Mouse (Mus musculus): ENCODE data around the gene G6pc3. TPM values are rescaled to one million over a fixed set of nuclear protein-coding genes. Genes with fewer than 3 reads are reported as not detected.
"Not testable (repeated sequence)": the region's sequence is repeated elsewhere in the genome, so short reads cannot be mapped to it uniquely, and the experiment has no call there.

G6pc3 gene
- polyA plus RNA-seq, 1 experiment, result 40.0 TPM

DNA sequence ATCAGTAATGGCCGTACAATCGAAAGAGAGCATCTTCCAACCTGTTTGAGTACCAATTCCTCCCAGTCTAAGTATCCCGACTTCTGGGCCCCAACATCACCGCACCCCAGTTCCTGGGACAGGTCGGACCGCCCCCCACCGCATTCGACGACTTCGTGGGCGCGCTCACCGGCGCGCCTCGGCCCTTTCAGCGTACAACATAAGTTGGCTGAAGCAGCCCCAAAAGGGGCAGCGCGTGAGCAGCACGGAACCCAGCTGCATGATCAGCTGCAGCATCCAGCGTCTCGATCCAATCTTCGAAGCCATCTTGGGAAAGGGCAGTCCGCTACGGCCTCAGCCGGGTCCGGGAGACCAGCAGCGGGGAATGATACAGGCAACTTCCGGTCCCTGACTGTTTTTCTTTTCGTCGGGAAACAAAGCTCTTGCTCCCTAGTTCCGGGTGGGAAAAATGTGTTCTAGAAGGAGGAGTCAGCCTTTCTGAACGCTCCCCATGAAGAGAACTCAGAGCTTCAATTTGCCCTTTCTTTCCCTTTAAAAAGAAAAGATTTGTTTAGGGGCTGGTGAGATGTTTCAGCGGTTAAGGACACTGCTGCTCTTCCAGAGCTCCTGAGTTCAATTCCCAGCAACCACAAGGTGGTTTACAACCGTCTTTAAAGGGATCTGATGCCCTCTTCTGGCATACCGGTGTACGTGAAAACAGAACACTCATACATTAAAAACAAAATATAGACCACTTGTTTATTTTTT lies 33.2 kb upstream of the G6pc3 start, which contains the start of gene Tmem101:
Tmem101 (minus strand) TSS at position 366 of the 747 bp plus-strand sequence.
- Histone ChIP-seq H3K27ac (ENCODE audit: insufficient read depth, low read length) (peak within 1 kb of the TSS; percentile 1; the same call in 1 of the 2 replicates), H3K4me3 (ENCODE audit: insufficient read depth, low read length) (peak within 1 kb of the TSS; percentile 63), H3K4me1 (ENCODE audit: control insufficient read depth, insufficient read depth, low read length) (no peaks in the 10 kb centered on the region)
- no peak for TF ChIP-seq CTCF (IDR thresholded peaks at IDR 0.05; ENCODE audit: borderline replicate concordance, insufficient read depth, low read length)
- peak; percentile 84 for TF ChIP-seq POLR2A (IDR thresholded peaks at IDR 0.05; ENCODE audit: low read depth, low read length)

DNA sequence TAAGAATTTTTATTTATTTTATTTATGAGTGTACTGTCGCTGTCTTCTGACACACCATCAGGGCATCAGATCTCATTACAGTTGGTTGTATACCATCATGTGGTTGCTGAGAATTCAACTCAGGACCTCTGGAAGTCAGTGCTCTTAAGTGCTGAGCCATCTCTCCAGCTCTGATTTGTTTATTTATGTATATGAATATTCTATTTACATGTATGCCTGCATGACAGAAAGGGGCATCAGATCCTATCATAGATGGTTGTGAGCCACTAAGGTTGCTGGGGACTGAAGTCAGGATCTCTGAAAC lies 32.7 kb upstream of the G6pc3 start:
- no peak overlapping the region for H3K4me3 ChIP-seq (ENCODE audit: insufficient read depth, low read length)
- no peak overlapping the region for H3K27ac ChIP-seq (ENCODE audit: insufficient read depth, low read length)
- TF ChIP-seq POLR2A (IDR thresholded peaks at IDR 0.05; ENCODE audit: low read depth, low read length) (no peak), CTCF (IDR thresholded peaks at IDR 0.05; ENCODE audit: borderline replicate concordance, insufficient read depth, low read length) (no peak)

DNA sequence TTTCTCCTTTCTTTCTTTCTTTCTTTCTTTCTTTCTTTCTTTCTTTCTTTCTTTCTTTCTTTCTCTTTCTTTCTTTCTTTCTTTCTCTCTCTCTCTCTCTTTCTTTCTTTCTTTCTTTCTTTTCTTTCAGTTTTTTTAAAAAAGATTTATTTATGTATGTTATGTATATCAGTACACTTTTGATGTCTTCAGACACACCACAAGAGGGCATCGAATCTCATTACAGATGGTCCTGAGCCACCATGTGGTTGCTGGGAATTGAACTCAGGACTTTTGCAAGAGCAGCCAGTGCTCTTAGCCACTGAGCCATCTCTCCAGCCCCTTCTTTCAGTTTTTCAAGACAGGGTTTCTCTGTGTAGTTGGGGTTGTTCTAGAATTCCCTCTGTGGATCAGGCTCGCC lies 31.4 kb upstream of the G6pc3 start:
- not testable (repeated sequence) for H3K4me3 ChIP-seq (ENCODE audit: insufficient read depth, low read length); H3K4me1 ChIP-seq (ENCODE audit: control insufficient read depth, insufficient read depth, low read length); H3K27ac ChIP-seq (ENCODE audit: insufficient read depth, low read length)

More for the DNA sequence above, 32.7 kb upstream of the G6pc3 start:
- H3K4me1 ChIP-seq (ENCODE audit: control insufficient read depth, insufficient read depth, low read length), result no peaks in the 10 kb centered on the region

DNA sequence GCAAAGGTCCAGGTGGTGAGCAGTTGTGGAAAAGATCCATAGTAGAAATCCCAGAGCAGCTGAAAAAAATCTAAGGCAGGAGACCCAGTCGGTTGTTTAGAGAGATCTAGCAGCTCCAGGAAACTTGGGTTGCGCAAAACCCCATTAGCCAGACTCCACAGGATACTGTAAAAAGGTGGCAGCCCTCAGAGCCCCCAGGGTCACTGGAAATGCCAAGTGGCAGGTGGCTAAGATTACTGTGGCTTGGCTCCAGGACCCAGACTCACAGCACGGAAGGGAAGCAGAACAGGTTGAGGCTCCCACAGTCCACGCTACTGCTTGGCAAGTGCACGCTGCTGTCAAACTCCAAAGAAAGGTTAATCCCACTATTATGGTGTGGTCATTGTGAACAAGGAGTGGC lies 29.6 kb upstream of the G6pc3 start:
- TF ChIP-seq POLR2A (IDR thresholded peaks at IDR 0.05; ENCODE audit: low read depth, low read length) (no peak), CTCF (IDR thresholded peaks at IDR 0.05; ENCODE audit: borderline replicate concordance, insufficient read depth, low read length) (no peak)
- Histone ChIP-seq H3K4me3 (ENCODE audit: insufficient read depth, low read length) (no peak overlapping the region), H3K27ac (ENCODE audit: insufficient read depth, low read length) (no peak overlapping the region), H3K4me1 (ENCODE audit: control insufficient read depth, insufficient read depth, low read length) (no peaks in the 10 kb centered on the region)

DNA sequence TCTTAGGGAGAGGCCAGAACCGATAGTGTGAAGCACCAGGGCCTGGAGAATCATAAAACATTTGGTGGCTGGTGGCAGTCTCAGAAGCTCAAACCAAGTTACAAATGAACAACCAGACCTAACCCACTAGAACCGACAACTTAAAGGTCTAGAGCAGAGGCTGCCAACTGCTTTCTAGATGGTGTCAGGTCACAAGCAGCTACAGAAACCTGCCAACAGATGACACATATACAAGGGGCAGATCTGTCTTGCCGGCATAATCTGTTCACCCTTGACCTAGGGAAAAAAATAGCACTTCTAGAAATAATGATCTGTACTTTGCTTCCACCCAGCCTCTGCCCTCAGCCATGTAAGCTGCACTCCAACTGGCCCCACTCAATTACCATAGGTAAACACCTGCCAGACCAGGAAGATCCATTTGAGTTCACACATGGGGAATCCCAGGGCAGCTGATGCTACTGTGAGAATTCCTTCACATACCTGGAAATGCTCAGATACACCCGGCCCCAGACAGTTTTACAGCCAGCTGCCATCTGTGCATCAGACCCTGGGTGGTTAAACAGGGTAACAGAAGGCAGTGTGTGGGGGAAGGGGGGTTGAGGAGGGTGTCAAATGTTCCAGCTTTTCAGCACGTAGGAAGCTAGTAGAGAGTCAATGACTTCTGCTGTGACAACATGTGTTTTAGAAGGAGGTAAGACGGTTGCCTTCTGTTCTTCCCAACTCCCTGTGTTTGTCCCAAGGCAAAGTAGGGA lies 23.3 kb upstream of the G6pc3 start:
- Histone ChIP-seq H3K27ac (ENCODE audit: insufficient read depth, low read length) (no peak overlapping the region), H3K4me3 (ENCODE audit: insufficient read depth, low read length) (no peak overlapping the region), H3K4me1 (ENCODE audit: control insufficient read depth, insufficient read depth, low read length) (no peaks in the 10 kb centered on the region)
- TF ChIP-seq CTCF (IDR thresholded peaks at IDR 0.05; ENCODE audit: borderline replicate concordance, insufficient read depth, low read length) (no peak), POLR2A (IDR thresholded peaks at IDR 0.05; ENCODE audit: low read depth, low read length) (no peak)

DNA sequence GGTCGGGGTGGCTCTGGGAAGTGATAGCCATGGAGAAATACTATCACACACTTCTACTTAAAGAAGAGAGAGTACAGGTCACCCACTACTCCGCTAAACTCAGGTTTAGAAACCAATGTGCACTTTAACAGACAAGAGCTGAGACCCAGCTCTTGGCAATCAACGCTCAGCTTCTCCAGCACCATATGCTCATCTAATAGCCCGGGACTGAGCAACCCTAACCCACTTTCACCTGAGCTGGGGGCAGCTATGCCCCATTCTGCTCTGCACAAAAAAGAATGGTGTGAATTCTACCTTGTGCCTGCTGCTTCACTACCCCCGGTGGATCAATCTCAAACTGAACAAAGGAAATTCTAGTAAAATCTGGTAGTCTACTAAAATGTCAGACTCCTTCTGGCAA lies 21.9 kb upstream of the G6pc3 start:
- H3K4me1 ChIP-seq (ENCODE audit: control insufficient read depth, insufficient read depth, low read length), result no peaks in the 10 kb centered on the region
- TF ChIP-seq POLR2A (IDR thresholded peaks at IDR 0.05; ENCODE audit: low read depth, low read length) (no peak), CTCF (IDR thresholded peaks at IDR 0.05; ENCODE audit: borderline replicate concordance, insufficient read depth, low read length) (no peak)
- H3K4me3 ChIP-seq (ENCODE audit: insufficient read depth, low read length), result no peak overlapping the region
- no peak overlapping the region for H3K27ac ChIP-seq (ENCODE audit: insufficient read depth, low read length)

DNA sequence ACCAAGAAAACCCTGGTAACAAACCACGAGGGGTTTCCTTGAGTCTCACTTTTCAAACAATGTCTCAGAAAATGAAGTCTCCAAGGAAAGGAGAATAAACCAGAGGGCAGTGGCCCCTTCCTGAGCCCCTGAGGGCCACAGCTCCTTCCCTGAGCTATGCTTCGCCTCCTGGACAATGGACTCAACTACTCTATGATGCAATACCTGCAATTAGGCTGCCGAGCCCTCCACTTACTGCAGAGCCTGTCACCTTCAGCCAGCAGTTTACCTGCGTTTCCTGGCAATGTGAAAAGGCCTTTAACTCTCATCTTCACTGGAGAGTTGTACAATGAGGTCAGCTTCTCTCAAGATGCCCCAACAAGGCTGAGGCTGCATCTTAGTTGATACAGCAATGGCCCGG lies 20.7 kb upstream of the G6pc3 start:
- H3K4me3 ChIP-seq (ENCODE audit: insufficient read depth, low read length), result no peak overlapping the region
- no peak for TF ChIP-seq POLR2A (IDR thresholded peaks at IDR 0.05; ENCODE audit: low read depth, low read length)
- no peak for TF ChIP-seq CTCF (IDR thresholded peaks at IDR 0.05; ENCODE audit: borderline replicate concordance, insufficient read depth, low read length)
- no peak overlapping the region for H3K27ac ChIP-seq (ENCODE audit: insufficient read depth, low read length)
- H3K4me1 ChIP-seq (ENCODE audit: control insufficient read depth, insufficient read depth, low read length), result no peaks in the 10 kb centered on the region

DNA sequence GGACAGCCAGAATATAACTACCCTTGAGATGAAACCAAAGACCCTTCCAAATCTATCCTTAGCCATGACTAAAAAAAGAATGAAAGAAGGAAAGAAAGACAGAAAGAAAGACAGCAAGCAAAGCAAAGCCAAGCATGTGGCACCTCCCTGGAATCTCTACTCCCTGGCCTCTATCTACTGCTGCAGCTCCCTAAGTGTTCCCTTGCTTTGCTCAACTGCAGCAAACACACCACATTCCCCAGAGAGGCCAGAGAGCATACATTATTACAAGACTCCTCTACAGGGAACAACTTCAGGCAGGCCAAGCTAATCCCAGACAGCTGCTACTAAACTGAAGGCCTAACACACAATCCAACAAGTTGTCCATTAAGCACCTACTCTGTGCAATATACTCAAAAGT lies 9.6 kb upstream of the G6pc3 start:
- Histone ChIP-seq H3K4me1 (ENCODE audit: control insufficient read depth, insufficient read depth, low read length) (no peaks in the 10 kb centered on the region), H3K4me3 (ENCODE audit: insufficient read depth, low read length) (no peak overlapping the region), H3K27ac (ENCODE audit: insufficient read depth, low read length) (no peak overlapping the region)
- no peak for TF ChIP-seq CTCF (IDR thresholded peaks at IDR 0.05; ENCODE audit: borderline replicate concordance, insufficient read depth, low read length)
- no peak for TF ChIP-seq POLR2A (IDR thresholded peaks at IDR 0.05; ENCODE audit: low read depth, low read length)

DNA sequence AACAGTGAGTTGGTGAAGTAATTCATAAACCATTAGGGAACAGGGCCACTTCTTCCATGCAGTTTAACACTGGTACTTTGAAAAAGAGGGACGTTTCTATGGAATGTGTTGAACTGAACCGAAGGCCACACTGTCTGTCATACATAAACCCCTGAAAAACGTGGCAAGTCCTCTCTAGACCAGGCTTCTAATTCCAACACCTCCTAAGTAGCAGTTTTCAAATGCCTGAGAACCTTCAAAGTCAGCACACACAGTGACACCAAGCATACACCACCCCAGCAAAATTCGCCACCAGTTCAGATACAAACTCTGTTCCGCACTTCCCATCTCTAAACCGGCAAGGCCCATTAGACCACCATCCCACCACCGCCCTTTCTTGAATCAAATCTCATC lies 5.2 kb upstream of the G6pc3 start:
- TF ChIP-seq CTCF (IDR thresholded peaks at IDR 0.05; ENCODE audit: borderline replicate concordance, insufficient read depth, low read length) (no peak), POLR2A (IDR thresholded peaks at IDR 0.05; ENCODE audit: low read depth, low read length) (no peak)
- H3K27ac ChIP-seq (ENCODE audit: insufficient read depth, low read length), result peak overlapping the region; percentile 69; the same call in 1 of the 2 replicates
- H3K4me3 ChIP-seq (ENCODE audit: insufficient read depth, low read length), result peak overlapping the region; percentile 96
- 0 out of 2 replicates have a peak, but pooled peaks cover 2% of the 10 kb centered on the region for H3K4me1 ChIP-seq (ENCODE audit: control insufficient read depth, insufficient read depth, low read length)
